Mouse (Mus musculus): ENCODE results near the gene Gmnn.

Gmnn gene

GRCm38 (mm10) chr13:24712581-24713130, 49.1 kb downstream of the Gmnn start:
- in situ Hi-C loops (cut with MboI, MseI) = no loop called here

- in situ Hi-C loops (cut with MboI, MseI) = no loop called here
Observed at GRCm38 (mm10) chr13:24710968-24711367, 50.8 kb downstream of the Gmnn start.

DNA sequence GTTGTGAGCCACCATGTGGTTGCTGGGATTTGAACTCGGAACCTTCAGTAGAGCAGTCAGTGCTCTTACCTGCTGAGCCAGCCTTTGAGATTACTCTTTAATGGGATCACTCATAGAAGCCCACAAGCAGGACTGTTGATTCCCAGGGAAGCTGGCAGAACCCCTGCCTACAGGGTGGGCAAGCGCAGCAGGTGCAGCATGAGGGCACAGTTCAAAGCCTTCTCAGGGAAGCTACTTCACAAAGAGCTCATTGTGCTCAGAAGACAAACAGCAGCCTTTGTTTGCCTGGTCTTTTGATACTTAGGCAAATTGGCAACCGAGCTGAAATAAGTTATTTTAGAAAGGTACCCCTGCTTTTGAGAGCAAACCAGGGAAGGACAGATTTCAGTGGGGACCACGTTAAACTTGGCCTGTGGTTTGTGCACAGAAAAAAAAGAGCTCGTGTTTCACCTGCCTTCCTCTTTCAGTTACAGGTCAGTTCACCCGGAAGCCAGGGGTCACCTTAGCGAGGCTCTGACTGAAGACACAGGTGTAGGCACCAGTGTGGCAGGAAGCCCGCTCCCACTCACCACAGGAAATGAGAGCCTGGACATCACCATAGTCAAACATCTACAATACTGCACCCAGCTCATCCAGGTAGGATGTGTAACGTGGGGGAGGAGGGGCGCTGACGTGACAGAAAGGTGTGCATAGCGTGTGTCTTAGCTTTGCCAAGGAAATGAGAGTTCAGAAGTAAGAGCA, 51.9 kb downstream of the Gmnn start:
- in situ Hi-C loops (cut with MboI, MseI) = no loop called here

- in situ Hi-C loops (cut with MboI, MseI) = no loop called here
Observed at GRCm38 (mm10) chr13:24702128-24702527, 59.6 kb downstream of the Gmnn start.

Data from T-helper 1 cell (primary cell).